Mouse (Mus musculus) embryonic stem cell, embryonic (primary cell): Measurements from ENCODE around the gene Itpk1.

Experiments
- CTCF ChIA-PET, 4 experiments: fragments of 300-600 bp in 2 of 4; fragments of 350-600 bp in 2 of 4; sonication (Branson Sonifier 250); formaldehyde crosslinking; loops; one replicate each; lab custom pipeline; 2022; ENCODE audit warnings: inconsistent platforms in 2 of 4; lab: Charles Lee
- POLR2A ChIA-PET, 4 experiments: fragments of 300-600 bp in 2 of 4; fragments of 350-600 bp in 2 of 4; sonication (Branson Sonifier 250); formaldehyde crosslinking; loops; one replicate each; lab custom pipeline; 2022; ENCODE audit warnings: antibody characterized with exemption in 4 of 4, inconsistent platforms in 1 of 4; lab: Charles Lee

Gene Itpk1

GRCm38 (mm10) chr12:102600345-102600744 lies 104.4 kb downstream of the Itpk1 start:
- ChIA-PET CTCF (interaction anchor here in 1 of 4 experiments (1.3 kb wide), 1 partner anchor 34 kb away, joined by 3 read pairs; no protein-coding TSS in a partner anchor), POLR2A (interaction anchor here in 2 of 4 experiments (0.7 to 4.3 kb wide), 6 partner anchors 8 to 22 kb away, joined by 3 to 18 read pairs (median 4); no protein-coding TSS in a partner anchor)

- POLR2A ChIA-PET = interaction anchor here in 2 of 4 experiments (0.7 to 1.6 kb wide), 4 partner anchors 9 to 22 kb away, joined by 3 to 4 read pairs (median 4); no protein-coding TSS in a partner anchor
These were observed 104.9 kb downstream of the Itpk1 start for GRCm38 (mm10) chr12:102599801-102600200.

GRCm38 (mm10) chr12:102598535-102598934 lies 106.2 kb downstream of the Itpk1 start:
- POLR2A ChIA-PET = interaction anchor here in 1 of 4 experiments (1.6 kb wide), 1 partner anchor 13 kb away, joined by 4 read pairs; no protein-coding TSS in a partner anchor
- CTCF ChIA-PET = no interaction called here

More at GRCm38 (mm10) chr12:102599801-102600200, 104.9 kb downstream of the Itpk1 start:
- CTCF ChIA-PET = no interaction called here

GRCm38 (mm10) chr12:102597466-102597865 lies 107.3 kb downstream of the Itpk1 start:
- POLR2A ChIA-PET = interaction anchor here in 2 of 4 experiments (0.6 to 1.4 kb wide), 6 partner anchors 11 to 137 kb away, joined by 3 read pairs; no protein-coding TSS in a partner anchor

GRCm38 (mm10) chr12:102596410-102596809 lies 108.3 kb downstream of the Itpk1 start:
- POLR2A ChIA-PET = interaction anchor here in 3 of 4 experiments (0.6 to 1.2 kb wide), 9 partner anchors 10 to 157 kb away, joined by 3 read pairs; partner anchors contain the start of gene Lgmn (in 1 of the 3)
- CTCF ChIA-PET = interaction anchor here (0.5 to 2.3 kb wide), 32 partner anchors 8 to 209 kb away, joined by 3 to 12 read pairs (median 3); no protein-coding TSS in a partner anchor

More at GRCm38 (mm10) chr12:102597466-102597865, 107.3 kb downstream of the Itpk1 start:
- CTCF ChIA-PET = interaction anchor here (0.6 to 2.3 kb wide), 18 partner anchors 8 to 579 kb away, joined by 3 to 12 read pairs (median 3); no protein-coding TSS in a partner anchor

GRCm38 (mm10) chr12:102594627-102595026 lies 110.1 kb downstream of the Itpk1 start:
- CTCF ChIA-PET = interaction anchor here (0.5 to 1.3 kb wide), 9 partner anchors 12 to 142 kb away, joined by 3 to 4 read pairs (median 3); no protein-coding TSS in a partner anchor
- POLR2A ChIA-PET = interaction anchor here in 2 of 4 experiments (0.6 to 1.1 kb wide), 3 partner anchors 9 to 96 kb away, joined by 3 to 5 read pairs (median 3); no protein-coding TSS in a partner anchor

GRCm38 (mm10) chr12:102593699-102594098 lies 111.0 kb downstream of the Itpk1 start:
- CTCF ChIA-PET = interaction anchor here in 3 of 4 experiments (0.5 to 1.3 kb wide), 4 partner anchors 13 to 601 kb away, joined by 3 to 8 read pairs (median 3); no protein-coding TSS in a partner anchor
- POLR2A ChIA-PET = interaction anchor here in 1 of 4 experiments (0.6 kb wide), 1 partner anchor 204 kb away, joined by 9 read pairs; no protein-coding TSS in a partner anchor

- CTCF ChIA-PET = interaction anchor here in 3 of 4 experiments (0.5 to 1.0 kb wide), 6 partner anchors 11 to 128 kb away, joined by 3 to 5 read pairs (median 4); no protein-coding TSS in a partner anchor
- POLR2A ChIA-PET = interaction anchor here in 3 of 4 experiments (0.6 to 1.5 kb wide), 6 partner anchors 12 to 129 kb away, joined by 3 to 11 read pairs (median 6); no protein-coding TSS in a partner anchor
These were observed 113.9 kb downstream of the Itpk1 start for GRCm38 (mm10) chr12:102590711-102591360.

- ChIA-PET CTCF (interaction anchor here in 2 of 4 experiments (2.0 to 3.5 kb wide), 2 partner anchors 8 to 10 kb away, joined by 7 to 12 read pairs; no protein-coding TSS in a partner anchor), POLR2A (no interaction called here)
These were observed 117.6 kb downstream of the Itpk1 start for GRCm38 (mm10) chr12:102587106-102587505.

- CTCF ChIA-PET = interaction anchor here in 2 of 4 experiments (0.6 to 3.5 kb wide), 2 partner anchors 10 to 11 kb away, joined by 3 to 12 read pairs; no protein-coding TSS in a partner anchor
- POLR2A ChIA-PET = interaction anchor here in 2 of 4 experiments (0.9 to 1.5 kb wide), 5 partner anchors 8 to 81 kb away, joined by 3 to 5 read pairs (median 3); no protein-coding TSS in a partner anchor
These were observed 118.3 kb downstream of the Itpk1 start for GRCm38 (mm10) chr12:102586286-102586881.

- POLR2A ChIA-PET = interaction anchor here in 2 of 4 experiments (0.8 to 1.6 kb wide), 5 partner anchors 9 to 39 kb away, joined by 3 to 5 read pairs (median 3); no protein-coding TSS in a partner anchor
These were observed 119.3 kb downstream of the Itpk1 start for GRCm38 (mm10) chr12:102585390-102585789.

GRCm38 (mm10) chr12:102582441-102582840 lies 122.3 kb downstream of the Itpk1 start:
- ChIA-PET CTCF (interaction anchor here in 3 of 4 experiments (0.6 to 1.5 kb wide), 4 partner anchors 13 to 164 kb away, joined by 3 to 5 read pairs (median 4); no protein-coding TSS in a partner anchor), POLR2A (interaction anchor here in 2 of 4 experiments (0.6 to 1.8 kb wide), 6 partner anchors 9 to 303 kb away, joined by 3 to 4 read pairs (median 3); no protein-coding TSS in a partner anchor)

More at GRCm38 (mm10) chr12:102585390-102585789, 119.3 kb downstream of the Itpk1 start:
- CTCF ChIA-PET = interaction anchor here in 2 of 4 experiments (0.6 to 3.5 kb wide), 2 partner anchors 11 to 12 kb away, joined by 3 to 12 read pairs; no protein-coding TSS in a partner anchor

- POLR2A ChIA-PET = interaction anchor here in 1 of 4 experiments (0.6 to 1.8 kb wide), 6 partner anchors 10 to 304 kb away, joined by 3 to 4 read pairs (median 3); no protein-coding TSS in a partner anchor
- CTCF ChIA-PET = interaction anchor here in 2 of 4 experiments (0.5 to 1.5 kb wide), 3 partner anchors 13 to 163 kb away, joined by 3 to 5 read pairs (median 4); no protein-coding TSS in a partner anchor
These were observed 123.0 kb downstream of the Itpk1 start for GRCm38 (mm10) chr12:102581579-102582196.

- CTCF ChIA-PET = interaction anchor here (0.5 to 3.9 kb wide), 40 partner anchors 9 to 1447 kb away, joined by 3 to 35 read pairs (median 4); no protein-coding TSS in a partner anchor
- POLR2A ChIA-PET = interaction anchor here in 2 of 4 experiments (0.6 to 2.3 kb wide), 8 partner anchors 10 to 143 kb away, joined by 3 to 11 read pairs (median 4); no protein-coding TSS in a partner anchor
These were observed 125.7 kb downstream of the Itpk1 start for GRCm38 (mm10) chr12:102579041-102579440.

- POLR2A ChIA-PET = interaction anchor here in 2 of 4 experiments (0.8 to 1.0 kb wide), 2 partner anchors 8 to 39 kb away, joined by 3 read pairs; no protein-coding TSS in a partner anchor
- CTCF ChIA-PET = interaction anchor here (0.6 to 3.9 kb wide), 10 partner anchors 19 to 145 kb away, joined by 3 to 35 read pairs (median 4); partner anchors contain the start of gene Itpk1 (in 1 of the 4)
These were observed 127.9 kb downstream of the Itpk1 start for GRCm38 (mm10) chr12:102576659-102577398.
